Mouse (Mus musculus) liver, embryonic 16.5 days (tissue): Measurements from ENCODE around the gene Gsdma3. TPM values are rescaled to one million over a fixed set of nuclear protein-coding genes. Genes with fewer than 3 reads are reported as not detected.
"Not testable (repeated sequence)": the region's sequence is repeated elsewhere in the genome, so short reads cannot be mapped to it uniquely, and the experiment has no call there.

Experiments
- ATAC-seq: fragments of 200-750 bp; cut with Nextera tagmentation; 2 replicates; pipeline ENCODE4 v1.8.0; 2017; ENCODE audit warnings: low read depth, mild to moderate bottlenecking, moderate number of reproducible peaks, moderate library complexity
- H3K27ac ChIP-seq: fragments of 300-500 bp; sonication (generic); 2 replicates; pipeline ENCODE4 v1.5.1; 2014; ENCODE audit warnings: mild to moderate bottlenecking, low read length
- H3K27me3 ChIP-seq: fragments of 300-500 bp; sonication (generic); 2 replicates; pipeline ENCODE4 v1.6.1; 2014; ENCODE audit warnings: low read depth, low read length, mixed read lengths; ENCODE audit not compliant: control insufficient read depth, insufficient read depth
- H3K36me3 ChIP-seq: fragments of 300-500 bp; sonication (generic); 2 replicates; pipeline ENCODE4 v1.6.1; 2014; ENCODE audit warnings: mild to moderate bottlenecking; ENCODE audit not compliant: control insufficient read depth, insufficient read depth
- H3K4me1 ChIP-seq: fragments of 300-500 bp; sonication (generic); 2 replicates; pipeline ENCODE4 v1.6.1; 2014; ENCODE audit warnings: low read depth, low read length, mixed read lengths; ENCODE audit not compliant: control insufficient read depth
- H3K4me2 ChIP-seq: fragments of 300-500 bp; sonication (generic); 2 replicates; pipeline ENCODE4 v1.6.1; 2014; ENCODE audit warnings: low read depth, low read length, mixed read lengths
- H3K4me3 ChIP-seq: fragments of 300-500 bp; sonication (generic); 2 replicates; pipeline ENCODE4 v1.5.1; 2014; ENCODE audit warnings: low read depth, mild to moderate bottlenecking, low read length
- H3K9ac ChIP-seq: fragments of 300-500 bp; sonication (generic); 2 replicates; pipeline ENCODE4 v1.6.1; 2014; ENCODE audit warnings: low read depth, low read length
- H3K9me3 ChIP-seq: fragments of 300-500 bp; sonication (generic); replicated peaks from 2 replicates; pipeline ENCODE4 v1.6.1; 2016; ENCODE audit warnings: low read length; ENCODE audit not compliant: control insufficient read depth
- WGBS: fragments of 180-500 bp; shearing (Covaris S2); extraction: QIAGEN DNeasy Blood & Tissue Kit; methylation state at CpG from one replicate; pipeline ENCODE4 v1.1.7; 2014; ENCODE audit not compliant: insufficient replicate concordance; 5-methylcytosine and 5-hydroxymethylcytosine counted together
- polyA plus RNA-seq: library from polyadenylated mRNA; unstranded; fragments of >200 nt; fragmentation: Nextera tagmentation; extraction: Ambion mirVana; gene quantifications from 2 replicates; pipeline ENCODE4 v1.2.1, GENCODE M21; 2015

The Gsdma3 gene
- polyA plus RNA-seq, 1 experiment from 2014 or later, result not detected

DNA sequence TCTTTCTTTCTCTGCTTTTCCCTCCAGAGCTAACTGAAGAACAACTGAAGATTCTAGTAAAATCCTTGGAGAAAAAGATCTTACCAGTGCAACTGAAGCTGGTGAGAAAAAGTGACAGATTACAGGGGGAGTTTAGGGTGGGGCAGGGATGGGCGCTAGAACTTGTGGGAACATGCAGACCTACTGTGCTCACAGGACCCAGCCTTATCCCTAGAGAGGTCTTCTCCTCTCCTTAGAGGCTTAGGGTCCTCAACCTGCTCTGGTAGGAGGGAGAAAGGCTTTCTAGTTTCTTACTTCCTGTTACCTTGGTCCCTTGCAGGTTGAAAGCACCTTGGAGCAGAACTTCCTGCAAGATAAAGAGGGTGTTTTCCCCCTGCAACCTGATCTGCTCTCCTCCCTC is 11.3 kb downstream of the Gsdma3 start:
- H3K9me3 ChIP-seq, result no peaks in the 10 kb centered on the region
- no peak overlapping the region for H3K27ac ChIP-seq
- 56% methylated on average over 1 of the region's 1 CpGs for WGBS
- no peaks in the 10 kb centered on the region for H3K27me3 ChIP-seq
- no peak overlapping the region for H3K4me2 ChIP-seq
- no peaks in the 10 kb centered on the region for H3K4me1 ChIP-seq
- no peak for ATAC-seq
- no peak overlapping the region for H3K4me3 ChIP-seq
- no peaks in the 10 kb centered on the region for H3K36me3 ChIP-seq
- no peak overlapping the region for H3K9ac ChIP-seq

GRCm38 (mm10) chr11:98640091-98640490 is 13.9 kb downstream of the Gsdma3 start:
- WGBS, result 18% methylated on average over 5 of the region's 5 CpGs
- Histone ChIP-seq H3K4me2 (no peak overlapping the region), H3K4me3 (no peak overlapping the region), H3K27me3 (no peaks in the 10 kb centered on the region), H3K27ac (no peak overlapping the region), H3K9ac (no peak overlapping the region), H3K4me1 (no peaks in the 10 kb centered on the region), H3K9me3 (no peaks in the 10 kb centered on the region), H3K36me3 (no peaks in the 10 kb centered on the region)
- ATAC-seq, result no peak

DNA sequence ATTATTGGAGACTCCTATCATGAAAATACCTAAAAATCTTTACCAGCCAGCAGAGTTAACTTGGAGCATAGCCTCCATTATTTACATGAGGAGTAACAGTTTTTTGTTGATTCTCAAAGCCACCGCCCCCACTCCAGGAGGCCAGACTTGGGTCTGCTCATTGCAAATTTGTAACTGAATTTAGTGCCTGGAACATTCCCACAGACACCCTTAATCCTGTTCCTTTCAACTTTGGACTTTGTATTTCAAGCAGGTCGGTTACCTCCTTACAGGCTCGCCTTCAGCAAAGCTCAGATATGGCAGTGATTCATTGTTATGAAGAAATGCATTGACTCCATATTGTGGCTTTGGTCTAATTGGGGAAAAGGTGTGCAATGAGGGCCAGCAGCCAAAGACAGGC is 18.6 kb downstream of the Gsdma3 start:
- H3K4me3 ChIP-seq, result no peak overlapping the region
- WGBS, result 57% methylated on average over 3 of the region's 3 CpGs

DNA sequence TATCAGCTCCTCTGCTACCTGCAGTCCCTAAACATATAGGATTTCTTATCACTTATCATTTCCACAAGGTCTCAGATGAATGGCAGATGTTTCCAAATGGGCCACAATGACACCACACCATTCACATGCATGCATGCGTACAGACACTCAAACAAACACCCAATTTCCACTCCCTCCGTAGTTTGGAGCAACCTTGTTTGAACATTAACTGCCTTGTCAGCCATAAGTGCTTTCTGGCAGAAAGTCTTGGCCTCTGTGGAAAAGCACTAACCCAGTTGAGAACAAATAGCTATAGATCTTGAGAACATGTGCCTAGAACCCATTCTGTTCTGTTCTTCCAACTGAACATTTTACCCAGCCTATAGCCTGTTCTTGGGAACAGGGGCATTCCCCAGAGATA is 19.8 kb downstream of the Gsdma3 start:
- Histone ChIP-seq H3K36me3 (no peaks in the 10 kb centered on the region), H3K27ac (no peak overlapping the region), H3K9ac (no peak overlapping the region), H3K4me3 (no peak overlapping the region), H3K9me3 (no peaks in the 10 kb centered on the region), H3K4me2 (no peak overlapping the region), H3K4me1 (no peaks in the 10 kb centered on the region), H3K27me3 (no peaks in the 10 kb centered on the region)
- WGBS, result 40% methylated on average over 2 of the region's 2 CpGs
- ATAC-seq, result no peak

More for the DNA sequence above, 18.6 kb downstream of the Gsdma3 start:
- Histone ChIP-seq H3K4me1 (no peaks in the 10 kb centered on the region), H3K4me2 (no peak overlapping the region), H3K9ac (no peak overlapping the region), H3K27ac (no peak overlapping the region), H3K9me3 (no peaks in the 10 kb centered on the region), H3K27me3 (no peaks in the 10 kb centered on the region), H3K36me3 (no peaks in the 10 kb centered on the region)
- ATAC-seq, result no peak

- ATAC-seq, result no peak
- no peak within 1 kb of the TSS for H3K27ac ChIP-seq
- no peaks in the 10 kb centered on the region for H3K4me1 ChIP-seq
- no peaks in the 10 kb centered on the region for H3K27me3 ChIP-seq
- no peaks in the 10 kb centered on the region for H3K9me3 ChIP-seq
- H3K4me2 ChIP-seq, result no peak within 1 kb of the TSS
- H3K9ac ChIP-seq, result no peak within 1 kb of the TSS
- H3K36me3 ChIP-seq, result no peaks in the 10 kb centered on the region
- H3K4me3 ChIP-seq, result no peak within 1 kb of the TSS
- 30% methylated on average over 2 of the region's 2 CpGs for WGBS
Observed at GRCm38 (mm10) chr11:98646459-98646858, 20.3 kb downstream of the Gsdma3 start, which contains the start of gene Gsdma2. Gene Gsdma2, plus strand, starts transcription at chr11:98646759.

DNA sequence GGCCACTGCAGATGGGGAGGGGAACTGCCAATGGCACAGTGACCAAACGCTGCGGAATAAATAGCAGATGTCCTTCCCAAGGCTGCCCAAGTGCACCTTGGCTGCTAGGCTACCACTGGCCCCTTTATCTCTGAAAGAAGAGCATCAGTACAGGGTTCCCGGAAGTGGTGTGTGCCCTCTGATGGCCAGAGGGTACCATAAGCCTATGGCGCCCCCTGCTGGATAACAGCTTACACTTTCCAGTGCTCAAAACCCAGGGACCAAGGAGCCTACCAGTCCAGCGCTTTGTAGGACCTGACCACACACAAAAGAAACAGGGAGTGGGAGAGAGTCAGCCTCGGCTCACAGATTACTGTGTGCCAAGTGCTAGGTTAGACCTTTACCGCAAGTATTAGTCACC is 28.9 kb downstream of the Gsdma3 start:
- not testable (repeated sequence) for H3K9ac ChIP-seq, H3K9me3 ChIP-seq, H3K27ac ChIP-seq, H3K36me3 ChIP-seq, ATAC-seq, H3K4me1 ChIP-seq, H3K27me3 ChIP-seq, H3K4me2 ChIP-seq, H3K4me3 ChIP-seq
- 8% methylated on average over 7 of the region's 7 CpGs for WGBS

DNA sequence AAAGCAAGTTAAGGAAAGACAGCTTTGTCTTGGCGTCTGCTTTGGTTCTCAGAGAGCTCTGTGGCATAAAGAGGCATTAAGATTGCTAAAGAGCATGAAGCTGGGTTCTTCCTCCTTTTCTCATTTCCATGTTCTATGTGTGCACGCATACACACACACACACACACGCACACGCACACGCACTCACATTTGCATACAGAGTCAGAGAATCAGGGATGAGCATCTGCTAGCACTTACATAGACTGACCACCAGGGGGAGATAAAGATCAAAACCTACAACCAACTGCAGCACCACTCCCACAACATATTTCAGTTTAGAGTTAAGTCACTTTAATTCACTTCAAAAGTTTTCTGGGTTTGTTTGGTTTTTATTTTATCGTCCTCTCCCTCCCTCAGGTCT is 34.4 kb downstream of the Gsdma3 start:
- no peak for ATAC-seq
- H3K4me2 ChIP-seq, result no peak overlapping the region
- H3K36me3 ChIP-seq, result no peaks in the 10 kb centered on the region

GRCm38 (mm10) chr11:98664091-98664490 is 37.9 kb downstream of the Gsdma3 start, which contains the start of gene Gsdma:
Gene Gsdma, plus strand, starts transcription at chr11:98664351.
- H3K4me3 ChIP-seq, result no peak within 1 kb of the TSS
- no peak within 1 kb of the TSS for H3K9ac ChIP-seq
- no peak within 1 kb of the TSS for H3K4me2 ChIP-seq
- WGBS, result 17% methylated on average over 4 of the region's 4 CpGs
- H3K4me1 ChIP-seq, result no peaks in the 10 kb centered on the region
- no peak within 1 kb of the TSS for H3K27ac ChIP-seq
- no peaks in the 10 kb centered on the region for H3K9me3 ChIP-seq
- ATAC-seq, result no peak
- no peaks in the 10 kb centered on the region for H3K36me3 ChIP-seq
- H3K27me3 ChIP-seq, result peaks cover 11% of the 10 kb centered on the region

More for the DNA sequence above, 34.4 kb downstream of the Gsdma3 start:
- no peaks in the 10 kb centered on the region for H3K27me3 ChIP-seq
- H3K4me1 ChIP-seq, result no peaks in the 10 kb centered on the region
- no peaks in the 10 kb centered on the region for H3K9me3 ChIP-seq
- WGBS, result 7% methylated on average over 6 of the region's 6 CpGs
- H3K27ac ChIP-seq, result no peak overlapping the region
- H3K4me3 ChIP-seq, result no peak overlapping the region
- H3K9ac ChIP-seq, result no peak overlapping the region

GRCm38 (mm10) chr11:98668984-98669383 is 42.8 kb downstream of the Gsdma3 start:
- WGBS, result 31% methylated on average over 2 of the region's 2 CpGs
- H3K9ac ChIP-seq, result no peak overlapping the region
- H3K4me1 ChIP-seq, result peaks cover 15% of the 10 kb centered on the region
- peaks cover 11% of the 10 kb centered on the region for H3K27me3 ChIP-seq
- no peak overlapping the region for H3K27ac ChIP-seq
- no peak for ATAC-seq
- no peaks in the 10 kb centered on the region for H3K9me3 ChIP-seq
- no peaks in the 10 kb centered on the region for H3K36me3 ChIP-seq
- H3K4me2 ChIP-seq, result no peak overlapping the region
- no peak overlapping the region for H3K4me3 ChIP-seq
